Mouse (Mus musculus) testis, adult 2 months (tissue): ENCODE measurements around the gene Camkv.

Experiments used
- CTCF ChIP-seq: fragments of 200-500 bp; IDR thresholded peaks from 2 replicates; pipeline ENCODE4 v1.5.1; 2012; ENCODE audit warnings: low read depth, mild to moderate bottlenecking, inconsistent platforms, low read length, moderate library complexity; ENCODE audit not compliant: control insufficient read depth, insufficient read depth, insufficient replicate concordance
- POLR2A ChIP-seq: fragments of 200-500 bp; IDR thresholded peaks from 2 replicates; pipeline ENCODE4 v1.6.1; 2012; ENCODE audit warnings: low read depth, mild to moderate bottlenecking, inconsistent platforms, low read length, moderate library complexity; ENCODE audit not compliant: control insufficient read depth

GRCm38 (mm10) chr9:107904726-107905125 is 30.7 kb upstream of the Camkv start:
- TF ChIP-seq CTCF (peak; percentile 82; the same call in 1 of the 2 replicates), POLR2A (no peak)
